Mouse (Mus musculus): ENCODE measurements around the gene Dapk2. TPM values are rescaled to one million over a fixed set of nuclear protein-coding genes. Genes with fewer than 3 reads are reported as not detected.

Gene Dapk2
- total and polyA plus RNA-seq, 3 experiments, result 5.6 to 5.8 (median 5.8) TPM

DNA sequence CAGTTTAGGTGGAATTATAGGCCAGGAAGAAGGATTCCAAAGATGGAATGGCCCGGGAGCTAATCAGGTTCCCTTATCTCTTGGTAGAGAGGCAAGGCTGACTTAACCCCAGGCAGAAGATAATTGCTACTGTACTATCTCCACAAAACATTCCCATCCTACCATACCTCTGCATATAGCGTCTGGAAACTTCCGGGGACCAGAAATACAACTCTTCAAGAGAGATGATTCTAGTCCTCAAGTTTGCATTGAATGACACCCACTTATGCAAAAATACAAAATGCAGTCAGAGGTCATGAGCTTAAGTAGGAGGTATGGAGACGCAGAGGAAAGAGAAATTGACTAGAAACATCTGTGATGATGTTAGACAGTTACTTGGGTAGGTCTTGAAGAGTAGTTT, 30.1 kb upstream of the Dapk2 start:
- H3K36me3 ChIP-seq (ENCODE audit: control insufficient read depth, insufficient read depth, low read length), result peaks cover 3% of the 10 kb centered on the region
- peaks cover 4% of the 10 kb centered on the region for H3K4me1 ChIP-seq (ENCODE audit: control insufficient read depth, insufficient read depth, low read length)
- H3K79me2 ChIP-seq (replicated peaks; ENCODE audit: control insufficient read depth, insufficient read depth, low read length), result no peaks in the 10 kb centered on the region
- intact Hi-C loops (cut with DNase I), result no loop called here
- no peak overlapping the region for H3K27ac ChIP-seq
- 55% methylated on average over 4 of the region's 4 CpGs for WGBS
- H3K9ac ChIP-seq (ENCODE audit: low read depth, low read length), result no peak overlapping the region
- no peak for DNase-seq
- TF ChIP-seq EP300 (IDR thresholded peaks at IDR 0.05; ENCODE audit: insufficient read depth, low read depth, low read length) (no peak), CTCF (IDR thresholded peaks at IDR 0.05) (no peak), POLR2A (IDR thresholded peaks at IDR 0.05; ENCODE audit: insufficient read depth, low read depth, low read length) (no peak)
- no peaks in the 10 kb centered on the region for H3K27me3 ChIP-seq (ENCODE audit: control insufficient read depth, insufficient read depth, low read length)
- no peak overlapping the region for H3K4me3 ChIP-seq

DNA sequence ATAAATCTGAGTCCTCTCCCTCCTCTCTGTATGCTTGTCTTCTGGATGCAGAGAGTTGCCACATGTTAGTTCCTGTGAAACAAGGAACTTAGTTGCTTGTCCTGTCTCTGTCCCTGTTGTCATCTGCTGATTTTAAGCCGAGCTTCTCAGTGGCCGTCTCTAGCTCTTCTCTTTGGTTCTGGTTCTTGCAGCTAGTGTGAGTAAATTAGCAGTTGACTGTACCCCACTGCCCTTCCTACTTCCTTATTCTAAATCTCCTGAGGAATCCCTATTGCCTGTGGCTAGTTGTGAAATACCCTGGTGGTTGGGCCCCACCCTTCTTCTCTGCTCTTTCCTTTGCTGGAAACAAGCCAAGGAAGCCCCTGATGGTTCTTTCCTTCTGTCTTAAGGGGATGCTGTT, 26.6 kb upstream of the Dapk2 start:
- H3K36me3 ChIP-seq (ENCODE audit: control insufficient read depth, insufficient read depth, low read length), result no peaks in the 10 kb centered on the region
- TF ChIP-seq CTCF (IDR thresholded peaks at IDR 0.05) (no peak), EP300 (IDR thresholded peaks at IDR 0.05; ENCODE audit: insufficient read depth, low read depth, low read length) (no peak)
- peak in 1 of 2 experiments; percentile 15 for DNase-seq
- 85% methylated on average over 2 of the region's 2 CpGs for WGBS
- H3K27ac ChIP-seq, result no peak overlapping the region
- H3K4me1 ChIP-seq (ENCODE audit: control insufficient read depth, insufficient read depth, low read length), result peaks cover 1% of the 10 kb centered on the region
- no peak overlapping the region for H3K4me3 ChIP-seq
- no peaks in the 10 kb centered on the region for H3K79me2 ChIP-seq (replicated peaks; ENCODE audit: control insufficient read depth, insufficient read depth, low read length)
- intact Hi-C loops (cut with DNase I), result no loop called here
- no peaks in the 10 kb centered on the region for H3K27me3 ChIP-seq (ENCODE audit: control insufficient read depth, insufficient read depth, low read length)
- H3K9ac ChIP-seq (ENCODE audit: low read depth, low read length), result no peak overlapping the region

DNA sequence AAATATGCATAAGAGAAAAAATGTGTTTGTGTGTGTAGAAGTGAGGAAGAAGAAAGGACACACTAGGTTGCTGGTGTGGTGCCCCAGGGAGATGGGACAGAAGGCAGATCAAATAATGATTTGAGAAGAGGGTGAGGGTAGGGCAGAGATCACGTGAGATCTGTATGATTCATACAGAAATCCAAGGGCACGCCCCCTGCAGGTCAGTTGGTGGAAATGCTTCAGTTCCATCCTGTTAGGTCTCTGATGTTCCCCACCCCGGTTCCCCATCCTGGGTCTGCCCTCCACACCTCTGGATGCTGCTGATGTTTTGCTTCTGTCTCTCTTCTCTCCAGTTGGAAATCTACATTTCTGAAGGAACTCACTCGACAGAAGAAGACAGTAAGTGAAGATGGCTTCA, 22.1 kb upstream of the Dapk2 start:
- no peak overlapping the region for H3K9ac ChIP-seq (ENCODE audit: low read depth, low read length)
- no peaks in the 10 kb centered on the region for H3K36me3 ChIP-seq (ENCODE audit: control insufficient read depth, insufficient read depth, low read length)
- H3K79me2 ChIP-seq (replicated peaks; ENCODE audit: control insufficient read depth, insufficient read depth, low read length), result no peaks in the 10 kb centered on the region
- H3K4me3 ChIP-seq, result no peak overlapping the region
- no peak overlapping the region for H3K27ac ChIP-seq
- no peak for TF ChIP-seq EP300 (IDR thresholded peaks at IDR 0.05; ENCODE audit: insufficient read depth, low read depth, low read length)
- peak; percentile 68 for TF ChIP-seq CTCF (IDR thresholded peaks at IDR 0.05)
- TF ChIP-seq POLR2A (IDR thresholded peaks at IDR 0.05; ENCODE audit: insufficient read depth, low read depth, low read length), result no peak
- intact Hi-C loops (cut with DNase I), result no loop called here
- H3K27me3 ChIP-seq (ENCODE audit: control insufficient read depth, insufficient read depth, low read length), result no peaks in the 10 kb centered on the region
- H3K4me1 ChIP-seq (ENCODE audit: control insufficient read depth, insufficient read depth, low read length), result no peaks in the 10 kb centered on the region; the same call in 1 of the 2 replicates
- no peak for DNase-seq
- 47% methylated on average over 4 of the region's 4 CpGs for WGBS

DNA sequence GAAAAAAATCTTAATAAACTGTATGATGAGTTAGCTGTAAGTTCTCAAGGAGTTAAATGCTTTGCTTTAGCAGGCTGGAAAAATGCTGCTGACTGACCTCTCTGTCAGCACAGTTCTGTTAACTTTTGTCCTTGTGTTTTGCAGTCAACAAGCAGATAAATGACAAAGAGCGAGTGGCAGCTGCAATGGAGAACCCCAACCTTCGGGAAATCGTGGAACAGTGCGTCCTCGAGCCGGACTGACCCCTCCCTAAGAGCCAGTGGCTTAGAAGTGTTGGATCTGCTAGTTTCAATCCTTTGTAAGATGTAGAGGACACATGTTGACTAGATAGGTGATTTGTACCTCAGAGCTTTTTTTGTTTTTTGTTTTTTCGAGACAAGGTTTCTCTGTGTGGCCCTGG, 19.8 kb upstream of the Dapk2 start:
- 89% methylated on average over 7 of the region's 7 CpGs for WGBS
- intact Hi-C loops (cut with DNase I), result no loop called here
- Histone ChIP-seq H3K27ac (no peak overlapping the region), H3K9ac (ENCODE audit: low read depth, low read length) (no peak overlapping the region), H3K36me3 (ENCODE audit: control insufficient read depth, insufficient read depth, low read length) (no peaks in the 10 kb centered on the region), H3K79me2 (replicated peaks; ENCODE audit: control insufficient read depth, insufficient read depth, low read length) (no peaks in the 10 kb centered on the region), H3K27me3 (ENCODE audit: control insufficient read depth, insufficient read depth, low read length) (no peaks in the 10 kb centered on the region), H3K4me1 (ENCODE audit: control insufficient read depth, insufficient read depth, low read length) (no peaks in the 10 kb centered on the region), H3K4me3 (no peak overlapping the region)
- TF ChIP-seq EP300 (IDR thresholded peaks at IDR 0.05; ENCODE audit: insufficient read depth, low read depth, low read length), result no peak
- TF ChIP-seq CTCF (IDR thresholded peaks at IDR 0.05), result no peak
- TF ChIP-seq POLR2A (IDR thresholded peaks at IDR 0.05; ENCODE audit: insufficient read depth, low read depth, low read length), result no peak
- no peak for DNase-seq

DNA sequence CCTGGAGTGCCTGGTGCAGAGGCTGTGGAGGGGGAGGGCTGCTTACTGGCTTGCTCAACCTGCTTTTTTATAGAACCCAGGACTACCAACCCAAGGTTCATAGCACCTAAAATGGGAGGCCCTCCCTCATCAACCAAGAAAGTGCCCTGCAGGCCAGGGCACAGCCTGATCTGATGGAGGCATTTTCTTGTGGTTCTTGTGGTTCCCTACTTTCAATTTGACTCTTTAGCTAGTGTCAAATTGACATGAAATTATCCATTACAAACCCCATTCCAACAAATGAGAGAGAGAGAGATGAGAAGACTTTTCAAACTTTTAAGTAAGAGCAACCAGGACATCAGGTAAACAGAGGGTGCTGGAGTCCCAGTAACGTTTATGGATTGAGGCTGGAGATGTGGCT, 15.8 kb upstream of the Dapk2 start:
- WGBS, result 68% methylated on average over 1 of the region's 1 CpGs
- no peak for DNase-seq
- Histone ChIP-seq H3K27me3 (ENCODE audit: control insufficient read depth, insufficient read depth, low read length) (no peaks in the 10 kb centered on the region), H3K9ac (ENCODE audit: low read depth, low read length) (no peak overlapping the region), H3K4me3 (no peak overlapping the region), H3K79me2 (replicated peaks; ENCODE audit: control insufficient read depth, insufficient read depth, low read length) (no peaks in the 10 kb centered on the region), H3K27ac (no peak overlapping the region), H3K4me1 (ENCODE audit: control insufficient read depth, insufficient read depth, low read length) (no peaks in the 10 kb centered on the region), H3K36me3 (ENCODE audit: control insufficient read depth, insufficient read depth, low read length) (no peaks in the 10 kb centered on the region)
- intact Hi-C loops (cut with DNase I), result loop anchor here (5.0 to 10.0 kb wide), 3 partner anchors 235 to 293 kb away; no protein-coding TSS in a partner anchor
- TF ChIP-seq EP300 (IDR thresholded peaks at IDR 0.05; ENCODE audit: insufficient read depth, low read depth, low read length), result no peak
- TF ChIP-seq POLR2A (IDR thresholded peaks at IDR 0.05; ENCODE audit: insufficient read depth, low read depth, low read length), result no peak
- no peak for TF ChIP-seq CTCF (IDR thresholded peaks at IDR 0.05)

DNA sequence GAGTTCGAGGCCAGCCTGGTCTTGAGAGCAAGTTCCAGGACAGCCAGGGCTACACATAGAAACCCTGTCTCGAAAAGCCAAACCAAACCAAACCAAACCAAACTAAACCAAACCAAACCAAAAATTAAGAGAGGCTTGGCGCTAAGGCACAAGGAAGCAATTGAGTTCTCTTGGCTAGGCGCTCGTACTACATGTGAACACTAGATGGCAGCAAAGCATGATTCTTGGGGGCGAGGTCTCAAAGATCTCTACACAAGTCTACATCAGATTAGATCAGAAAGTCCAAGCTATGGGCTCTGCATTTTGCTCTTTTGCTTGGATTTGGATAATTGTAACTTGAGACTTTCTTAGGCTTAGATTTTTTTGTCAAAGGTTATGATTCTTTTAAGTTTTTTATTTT, 13.8 kb upstream of the Dapk2 start:
- Histone ChIP-seq H3K4me1 (ENCODE audit: control insufficient read depth, insufficient read depth, low read length) (no peaks in the 10 kb centered on the region), H3K27me3 (ENCODE audit: control insufficient read depth, insufficient read depth, low read length) (no peaks in the 10 kb centered on the region), H3K4me3 (no peak overlapping the region), H3K79me2 (replicated peaks; ENCODE audit: control insufficient read depth, insufficient read depth, low read length) (no peaks in the 10 kb centered on the region), H3K27ac (no peak overlapping the region), H3K36me3 (ENCODE audit: control insufficient read depth, insufficient read depth, low read length) (no peaks in the 10 kb centered on the region), H3K9ac (ENCODE audit: low read depth, low read length) (no peak overlapping the region)
- DNase-seq, result peak; percentile 60 to 67
- TF ChIP-seq POLR2A (IDR thresholded peaks at IDR 0.05; ENCODE audit: insufficient read depth, low read depth, low read length), result no peak
- TF ChIP-seq CTCF (IDR thresholded peaks at IDR 0.05), result peak; percentile 89; the same call in 1 of the 2 replicates
- 0 out of 2 replicates have a peak, but pooled peaks have one; percentile 27 for TF ChIP-seq EP300 (IDR thresholded peaks at IDR 0.05; ENCODE audit: insufficient read depth, low read depth, low read length)
- 6% methylated on average over 6 of the region's 6 CpGs for WGBS
- intact Hi-C loops (cut with DNase I), result loop anchor here (5.0 to 10.0 kb wide), 3 partner anchors 233 to 291 kb away; no protein-coding TSS in a partner anchor
